Mouse (Mus musculus): ENCODE measurements around the gene Prap1.

DNA sequence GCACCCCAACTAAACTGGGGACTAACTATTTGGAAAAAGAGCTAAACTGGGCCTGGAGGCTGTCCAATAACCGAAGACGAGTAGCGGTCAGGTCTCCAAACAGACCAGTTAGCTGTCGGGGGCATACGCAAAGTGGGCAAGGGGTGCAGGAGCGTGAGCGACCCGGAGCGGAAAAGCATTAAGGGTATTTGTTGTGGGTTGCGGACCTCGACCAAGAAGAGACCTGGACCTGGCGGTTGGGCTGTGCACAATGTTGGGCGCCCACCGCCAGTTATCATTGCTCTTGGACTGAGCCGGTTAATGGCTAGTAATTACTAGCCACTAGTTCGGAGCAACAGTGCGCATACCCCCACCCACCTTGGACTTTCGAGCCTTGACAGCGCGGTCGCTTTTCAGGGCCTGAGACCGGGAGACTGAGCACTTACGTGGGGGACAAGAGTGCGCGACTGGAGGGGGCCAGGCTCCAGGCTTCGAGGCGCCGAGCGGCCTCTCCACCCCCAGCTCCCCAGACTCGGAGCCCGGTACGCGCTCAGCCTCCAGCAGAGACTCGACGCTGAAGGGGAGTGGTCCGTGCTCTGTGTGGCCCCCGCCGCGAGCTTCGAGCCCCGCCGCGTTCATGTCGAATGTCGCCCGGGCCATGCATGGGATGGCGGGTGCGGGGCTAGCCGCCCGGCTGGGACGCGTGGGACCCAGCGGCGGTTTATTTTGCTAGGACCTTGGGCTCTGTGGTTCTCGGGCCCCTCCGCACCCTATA lies 44.7 kb upstream of the Prap1 start, which contains the start of gene Msx3:
- TF ChIP-seq CTCF (IDR thresholded peaks at IDR 0.05; ENCODE audit: insufficient read depth, low read depth, low read length) = no peak
- TF ChIP-seq POLR2A (IDR thresholded peaks at IDR 0.05; ENCODE audit: insufficient read depth, low read depth, low read length) = no peak

Data from olfactory bulb, adult 2 months (tissue).